Comparison of ENCODE assay signal across 10 mouse cellular contexts in genomic region chr5:43634602-43635081, GRCm38 (mm10). TPM values are rescaled to one million over a fixed set of nuclear protein-coding genes. Genes with fewer than 3 reads are reported as not detected.
A peak's percentile ranks its signal among the peaks of the same experiment; 100 is the strongest.
DNase-seq lines count a peak whose midpoint lies in the region; ATAC-seq and TF ChIP-seq lines count a peak whose summit lies in the region.
"Had no signal": no experiment of that assay in that cellular context is flagged by ENCODE, and none has a peak within 500 bp of the region (broad histone marks: within the 10 kb centered on the region; RNA-seq: fewer than 3 reads in every experiment).

No protein-coding gene starts in this region.

- no peaks in the 10 kb centered on the region for H3K27me3 ChIP-seq in embryonic facial prominence, embryonic 11.5 days (ENCODE audit: control insufficient read depth, insufficient read depth, low read length)
- H3K27me3 ChIP-seq in embryonic facial prominence, embryonic 10.5 days (replicated peaks; ENCODE audit: low read depth, poor library complexity, severe bottlenecking): no peaks in the 10 kb centered on the region
- H3K27me3 ChIP-seq in hindbrain, postnatal 0 days (ENCODE audit: insufficient read depth, low read length): no peaks in the 10 kb centered on the region
- H3K27me3 ChIP-seq in splenic B cell, adult 2 months (ENCODE audit: control insufficient read depth, insufficient read depth, low read length, poor library complexity, severe bottlenecking): no peaks in the 10 kb centered on the region; the same call in 1 of the 2 replicates

- DNase-seq in embryonic facial prominence, embryonic 11.5 days (ENCODE audit: low spot score): peak; percentile 60
- no peak for DNase-seq in embryonic facial prominence, embryonic 10.5 days (ENCODE audit: low spot score)
- DNase-seq in 3T3-L1 (ENCODE audit: low read depth, low spot score): peak; percentile 57
- DNase-seq in hindbrain, postnatal 0 days (ENCODE audit: low spot score): peak; percentile 76
- peak; percentile 7 for DNase-seq in splenic B cell, adult 2 months (ENCODE audit: low read depth, low spot score)
- no peak for DNase-seq in urinary bladder, adult 18-20 months (ENCODE audit: low spot score in 2 of 2)

- no peaks in the 10 kb centered on the region for H3K9me3 ChIP-seq in embryonic facial prominence, embryonic 11.5 days (replicated peaks; ENCODE audit: control insufficient read depth, low read length)
- no peaks in the 10 kb centered on the region for H3K9me3 ChIP-seq in embryonic facial prominence, embryonic 10.5 days
- no peaks in the 10 kb centered on the region for H3K9me3 ChIP-seq in hindbrain, postnatal 0 days (ENCODE audit: low read length)
- H3K9me3 ChIP-seq: G1E had no signal

- H3K4me2 ChIP-seq in embryonic facial prominence, embryonic 11.5 days (ENCODE audit: low read depth, low read length): no peak overlapping the region
- H3K4me2 ChIP-seq in hindbrain, postnatal 0 days (ENCODE audit: low read depth, low read length): no peak overlapping the region

- no peak overlapping the region for H3K9ac ChIP-seq in embryonic facial prominence, embryonic 11.5 days (replicated peaks; ENCODE audit: low read length)
- no peak overlapping the region for H3K9ac ChIP-seq in hindbrain, postnatal 0 days (replicated peaks; ENCODE audit: low read length)

- no peak for TF ChIP-seq POLR2A in cortical plate, adult 2 months (IDR thresholded peaks at IDR 0.05; ENCODE audit: extremely low read depth, insufficient read depth, low read length)

- no peaks in the 10 kb centered on the region for H3K4me1 ChIP-seq in embryonic facial prominence, embryonic 11.5 days (ENCODE audit: control insufficient read depth, insufficient read depth, low read length)
- no peaks in the 10 kb centered on the region for H3K4me1 ChIP-seq in embryonic facial prominence, embryonic 10.5 days
- H3K4me1 ChIP-seq in cortical plate, adult 2 months (ENCODE audit: control insufficient read depth, insufficient read depth, low read length): no peaks in the 10 kb centered on the region
- H3K4me1 ChIP-seq in hindbrain, postnatal 0 days (ENCODE audit: insufficient read depth, low read length): no peaks in the 10 kb centered on the region

- 36% methylated on average over 9 of the region's 9 CpGs for WGBS in embryonic facial prominence, embryonic 11.5 days
- WGBS in embryonic facial prominence, embryonic 10.5 days: 45% methylated on average over 9 of the region's 9 CpGs
- WGBS in hindbrain, postnatal 0 days: 25% methylated on average over 9 of the region's 9 CpGs

- H3K36me3 ChIP-seq in embryonic facial prominence, embryonic 11.5 days (replicated peaks; ENCODE audit: control insufficient read depth, insufficient read depth, low read depth, low read length): no peaks in the 10 kb centered on the region
- H3K36me3 ChIP-seq in embryonic facial prominence, embryonic 10.5 days (replicated peaks): no peaks in the 10 kb centered on the region
- H3K36me3 ChIP-seq in hindbrain, postnatal 0 days (ENCODE audit: insufficient read depth, low read length): no peaks in the 10 kb centered on the region
- H3K36me3 ChIP-seq in splenic B cell, adult 2 months (ENCODE audit: control insufficient read depth, insufficient read depth, low read length, poor library complexity, severe bottlenecking): no peaks in the 10 kb centered on the region
- H3K36me3 ChIP-seq: G1E had no signal

- ATAC-seq in embryonic facial prominence, embryonic 11.5 days (replicated peaks; ENCODE audit: insufficient number of reproducible peaks, low FRiP score, low TSS enrichment, low read depth): 0 out of 2 replicates have a peak, but pooled peaks have one; percentile 44
- peak; percentile 81 for ATAC-seq in hindbrain, postnatal 0 days
- ATAC-seq in megakaryocyte, adult 5-6 weeks (ENCODE audit: poor library complexity, severe bottlenecking): peak; percentile 45; the same call in 1 of the 2 replicates

- no peak overlapping the region for H3K4me3 ChIP-seq in embryonic facial prominence, embryonic 11.5 days (ENCODE audit: low read depth, low read length)
- H3K4me3 ChIP-seq in embryonic facial prominence, embryonic 10.5 days: no peak overlapping the region
- H3K4me3 ChIP-seq in cortical plate, adult 2 months (ENCODE audit: insufficient read depth, low read length): no peak overlapping the region
- no peak overlapping the region for H3K4me3 ChIP-seq in hindbrain, postnatal 0 days (ENCODE audit: low read length)
- H3K4me3 ChIP-seq: myocyte had no signal

- H3K27ac ChIP-seq in embryonic facial prominence, embryonic 11.5 days (replicated peaks; ENCODE audit: low read depth, low read length): no peak overlapping the region
- no peak overlapping the region for H3K27ac ChIP-seq in embryonic facial prominence, embryonic 10.5 days (replicated peaks)
- H3K27ac ChIP-seq in cortical plate, adult 2 months (ENCODE audit: insufficient read depth, low read length): no peak overlapping the region
- H3K27ac ChIP-seq in hindbrain, postnatal 0 days: no peak overlapping the region

- peak; percentile 30; the same call in 1 of the 2 replicates for TF ChIP-seq CTCF in cortical plate, adult 2 months (IDR thresholded peaks at IDR 0.05; ENCODE audit: extremely low read depth, insufficient read depth, low read length)
- peak; percentile 80 for TF ChIP-seq CTCF in hindbrain, postnatal 0 days (IDR thresholded peaks at IDR 0.05; ENCODE audit: low read depth)

RNA-seq across cellular contexts. Expression of gene Cc2d2a, which starts 27.5 kb away (rescaled TPM):
- 8.7 and 10.5 TPM in 2 replicates for polyA plus RNA-seq in embryonic facial prominence, embryonic 11.5 days (2014; fragmentation: Nextera tagmentation; extraction: Ambion mirVana)
- 8.4 and 9.1 TPM in 2 replicates for polyA plus RNA-seq in embryonic facial prominence, embryonic 10.5 days (2016; fragmentation: Nextera tagmentation; extraction: Ambion mirVana)
- 16.3 and 18.3 TPM in 2 replicates for polyA plus RNA-seq in cortical plate, adult 2 months (2012; rRNA removed)
- total RNA-seq in hindbrain, postnatal 0 days (2014; rRNA removed): 5.6 and 6.6 TPM in 2 replicates
- 5.1 and 7.6 TPM in 2 replicates for polyA plus RNA-seq in hindbrain, postnatal 0 days (2015; fragmentation: Nextera tagmentation; extraction: Ambion mirVana)
- total RNA-seq in megakaryocyte, adult 5-6 weeks (2015): 0.02 and 0.91 TPM in 2 replicates
- 0.04 and 1.0 TPM in 2 replicates for total RNA-seq in megakaryocyte, adult 5-6 weeks (2017)
- total RNA-seq: G1E had no signal
- polyA plus RNA-seq: G1E had no signal

Comparison
In these comparisons a context has a peak if more than half of its experiments do, and no peak if none do; other contexts are left out.
1. DNase-seq: peak in embryonic facial prominence, embryonic 11.5 days (single experiment), 3T3-L1 (single experiment), hindbrain, postnatal 0 days (single experiment) and splenic B cell, adult 2 months (single experiment); none in embryonic facial prominence, embryonic 10.5 days (single experiment) and urinary bladder, adult 18-20 months (0 of 2).
2. Peak in every context shown above with its lines, with median percentiles within 50 percentile points of each other: ATAC-seq.